Mouse (Mus musculus) intestine, embryonic 14.5 days (tissue): ENCODE data around the gene Celf2. TPM values are rescaled to one million over a fixed set of nuclear protein-coding genes. Genes with fewer than 3 reads are reported as not detected.

Experiments used
- ATAC-seq: fragments of 200-750 bp; cut with Nextera tagmentation; replicated peaks from 2 replicates; pipeline ENCODE4 v1.8.0; 2017; ENCODE audit warnings: low read depth, moderate number of reproducible peaks, moderate TSS enrichment, moderate library complexity; ENCODE audit not compliant: low FRiP score, low TSS enrichment
- DNase-seq: peaks from one replicate; pipeline ENCODE4 v3.0.0-alpha.2; 2018; ENCODE audit warnings: low spot score
- H3K27ac ChIP-seq: fragments of 300-500 bp; sonication (generic); 2 replicates; pipeline ENCODE4 v1.5.1; 2014; ENCODE audit warnings: low read depth, mild to moderate bottlenecking, control low read depth
- H3K27me3 ChIP-seq: fragments of 300-500 bp; sonication (generic); replicated peaks from 2 replicates; pipeline ENCODE4 v1.6.1; 2014; ENCODE audit warnings: low read length, control low read depth; ENCODE audit not compliant: control insufficient read depth, insufficient read depth
- H3K36me3 ChIP-seq: fragments of 300-500 bp; sonication (generic); 2 replicates; pipeline ENCODE4 v1.6.1; 2014; ENCODE audit warnings: low read length, control low read depth; ENCODE audit not compliant: control insufficient read depth, insufficient read depth
- H3K4me1 ChIP-seq: fragments of 300-500 bp; sonication (generic); replicated peaks from 2 replicates; pipeline ENCODE4 v1.6.1; 2014; ENCODE audit warnings: low read length, control low read depth, mixed read lengths; ENCODE audit not compliant: control insufficient read depth, insufficient read depth
- H3K4me2 ChIP-seq: fragments of 300-500 bp; sonication (generic); 2 replicates; pipeline ENCODE4 v1.6.1; 2014; ENCODE audit warnings: low read length
- H3K4me3 ChIP-seq: fragments of 300-500 bp; sonication (generic); 2 replicates; pipeline ENCODE4 v1.5.1; 2014; ENCODE audit warnings: low read depth, low read length, control low read depth, mixed read lengths
- H3K9ac ChIP-seq: fragments of 300-500 bp; sonication (generic); 2 replicates; pipeline ENCODE4 v1.6.1; 2014; ENCODE audit warnings: mild to moderate bottlenecking, low read length
- H3K9me3 ChIP-seq: fragments of 300-500 bp; sonication (generic); 2 replicates; pipeline ENCODE4 v1.6.1; 2016; ENCODE audit warnings: low read length, control low read depth; ENCODE audit not compliant: control insufficient read depth
- WGBS: fragments of 180-500 bp; shearing (Covaris S2); extraction: QIAGEN DNeasy Blood & Tissue Kit; methylation state at CpG from one replicate; pipeline ENCODE4 v1.1.7; 2014; 5-methylcytosine and 5-hydroxymethylcytosine counted together
- polyA plus RNA-seq: library from polyadenylated mRNA; unstranded; fragments of >200 nt; fragmentation: Nextera tagmentation; extraction: Ambion mirVana; gene quantifications from 2 replicates; pipeline ENCODE4 v1.2.1, GENCODE M21; 2014

The Celf2 gene
- polyA plus RNA-seq, 1 experiment from 2014 or later = 53.5 TPM

GRCm38 (mm10) chr2:6538031-6538430 lies 971.3 kb downstream of the Celf2 start:
- ATAC-seq (no peak), DNase-seq (no peak)
- no peaks in the 10 kb centered on the region for H3K27me3 ChIP-seq

GRCm38 (mm10) chr2:6537326-6537725 lies 972.0 kb downstream of the Celf2 start:
- Histone ChIP-seq H3K4me3 (no peak overlapping the region), H3K27me3 (no peaks in the 10 kb centered on the region), H3K4me1 (0 out of 2 replicates have a peak, but pooled peaks cover 4% of the 10 kb centered on the region), H3K9ac (no peak overlapping the region), H3K9me3 (no peaks in the 10 kb centered on the region), H3K36me3 (no peaks in the 10 kb centered on the region), H3K4me2 (no peak overlapping the region), H3K27ac (no peak overlapping the region)
- no peak for ATAC-seq
- 77% methylated on average over 3 of the region's 3 CpGs for WGBS
- DNase-seq = no peak

More at GRCm38 (mm10) chr2:6538031-6538430, 971.3 kb downstream of the Celf2 start:
- H3K9ac ChIP-seq = no peak overlapping the region
- H3K4me3 ChIP-seq = no peak overlapping the region
- no peak overlapping the region for H3K4me2 ChIP-seq
- no peaks in the 10 kb centered on the region for H3K36me3 ChIP-seq
- H3K27ac ChIP-seq = no peak overlapping the region
- H3K4me1 ChIP-seq = 0 out of 2 replicates have a peak, but pooled peaks cover 4% of the 10 kb centered on the region
- H3K9me3 ChIP-seq = no peaks in the 10 kb centered on the region

GRCm38 (mm10) chr2:6536372-6536771 lies 973.0 kb downstream of the Celf2 start:
- H3K4me3 ChIP-seq = no peak overlapping the region
- no peaks in the 10 kb centered on the region for H3K36me3 ChIP-seq
- H3K27me3 ChIP-seq = no peaks in the 10 kb centered on the region
- WGBS = 72% methylated on average over 2 of the region's 2 CpGs
- ATAC-seq (no peak), DNase-seq (no peak)
- H3K9ac ChIP-seq = no peak overlapping the region
- no peak overlapping the region for H3K27ac ChIP-seq
- H3K4me1 ChIP-seq = 0 out of 2 replicates have a peak, but pooled peaks cover 4% of the 10 kb centered on the region
- no peaks in the 10 kb centered on the region for H3K9me3 ChIP-seq
- H3K4me2 ChIP-seq = no peak overlapping the region

- no peak overlapping the region for H3K27ac ChIP-seq
- ATAC-seq (no peak), DNase-seq (peak; percentile 16)
- H3K9ac ChIP-seq = no peak overlapping the region
- 85% methylated on average over 4 of the region's 4 CpGs for WGBS
- H3K4me1 ChIP-seq = no peaks in the 10 kb centered on the region
- H3K4me2 ChIP-seq = no peak overlapping the region
- no peaks in the 10 kb centered on the region for H3K9me3 ChIP-seq
- no peaks in the 10 kb centered on the region for H3K27me3 ChIP-seq
- H3K4me3 ChIP-seq = no peak overlapping the region
- H3K36me3 ChIP-seq = no peaks in the 10 kb centered on the region
Measured at GRCm38 (mm10) chr2:6532341-6532740, 977.0 kb downstream of the Celf2 start.

GRCm38 (mm10) chr2:6528076-6528475 lies 981.3 kb downstream of the Celf2 start:
- Histone ChIP-seq H3K4me1 (no peaks in the 10 kb centered on the region; the same call in 1 of the 2 replicates), H3K4me3 (no peak overlapping the region), H3K9me3 (no peaks in the 10 kb centered on the region), H3K9ac (no peak overlapping the region), H3K27me3 (no peaks in the 10 kb centered on the region), H3K36me3 (no peaks in the 10 kb centered on the region), H3K4me2 (no peak overlapping the region), H3K27ac (no peak overlapping the region)
- WGBS = 88% methylated on average over 2 of the region's 2 CpGs
- ATAC-seq (no peak), DNase-seq (peak; percentile 43)

- no peaks in the 10 kb centered on the region for H3K9me3 ChIP-seq
- H3K27me3 ChIP-seq = no peaks in the 10 kb centered on the region
- 0 out of 2 replicates have a peak, but pooled peaks have one; percentile 40 for ATAC-seq
- WGBS = 60% methylated on average over 11 of the region's 11 CpGs
- no peak for DNase-seq
- no peaks in the 10 kb centered on the region for H3K36me3 ChIP-seq
- H3K4me1 ChIP-seq = no peaks in the 10 kb centered on the region; the same call in 1 of the 2 replicates
- H3K4me3 ChIP-seq = no peak overlapping the region
- H3K4me2 ChIP-seq = no peak overlapping the region
- no peak overlapping the region for H3K27ac ChIP-seq
- H3K9ac ChIP-seq = no peak overlapping the region
Measured at GRCm38 (mm10) chr2:6526825-6527224, 982.5 kb downstream of the Celf2 start.

- no peaks in the 10 kb centered on the region for H3K9me3 ChIP-seq
- ATAC-seq (no peak), DNase-seq (peak; percentile 45)
- no peak overlapping the region for H3K4me2 ChIP-seq
- H3K9ac ChIP-seq = no peak overlapping the region
- H3K27ac ChIP-seq = no peak overlapping the region
- H3K4me1 ChIP-seq = no peaks in the 10 kb centered on the region; the same call in 1 of the 2 replicates
- H3K27me3 ChIP-seq = no peaks in the 10 kb centered on the region
- H3K4me3 ChIP-seq = no peak overlapping the region
- WGBS = 55% methylated on average over 4 of the region's 4 CpGs
- H3K36me3 ChIP-seq = no peaks in the 10 kb centered on the region
Measured at GRCm38 (mm10) chr2:6526311-6526710, 983.1 kb downstream of the Celf2 start.

- WGBS = 93% methylated on average over 10 of the region's 10 CpGs
- Histone ChIP-seq H3K9ac (no peak overlapping the region), H3K4me1 (no peaks in the 10 kb centered on the region; the same call in 1 of the 2 replicates), H3K27ac (no peak overlapping the region), H3K4me2 (no peak overlapping the region), H3K36me3 (no peaks in the 10 kb centered on the region), H3K9me3 (no peaks in the 10 kb centered on the region), H3K27me3 (no peaks in the 10 kb centered on the region), H3K4me3 (no peak overlapping the region)
- no peak for DNase-seq
- ATAC-seq = no peak
Measured at GRCm38 (mm10) chr2:6523924-6524300, 985.5 kb downstream of the Celf2 start.

- Histone ChIP-seq H3K4me2 (no peak overlapping the region), H3K36me3 (no peaks in the 10 kb centered on the region), H3K4me3 (no peak overlapping the region), H3K27me3 (no peaks in the 10 kb centered on the region), H3K27ac (no peak overlapping the region), H3K9me3 (no peaks in the 10 kb centered on the region), H3K9ac (no peak overlapping the region), H3K4me1 (no peaks in the 10 kb centered on the region; the same call in 1 of the 2 replicates)
- ATAC-seq (no peak), DNase-seq (no peak)
- WGBS = 78% methylated on average over 16 of the region's 16 CpGs
Measured at GRCm38 (mm10) chr2:6523261-6523923, 986.0 kb downstream of the Celf2 start.
